Mouse (Mus musculus) embryo, embryonic 9.5 days (tissue): Measurements from ENCODE around the gene Fam129b.

Experiments
- DNase-seq: peaks from one replicate; pipeline ENCODE4 v3.0.0-alpha.2; 2017; ENCODE audit errors: extremely low spot score

The Fam129b gene

DNA sequence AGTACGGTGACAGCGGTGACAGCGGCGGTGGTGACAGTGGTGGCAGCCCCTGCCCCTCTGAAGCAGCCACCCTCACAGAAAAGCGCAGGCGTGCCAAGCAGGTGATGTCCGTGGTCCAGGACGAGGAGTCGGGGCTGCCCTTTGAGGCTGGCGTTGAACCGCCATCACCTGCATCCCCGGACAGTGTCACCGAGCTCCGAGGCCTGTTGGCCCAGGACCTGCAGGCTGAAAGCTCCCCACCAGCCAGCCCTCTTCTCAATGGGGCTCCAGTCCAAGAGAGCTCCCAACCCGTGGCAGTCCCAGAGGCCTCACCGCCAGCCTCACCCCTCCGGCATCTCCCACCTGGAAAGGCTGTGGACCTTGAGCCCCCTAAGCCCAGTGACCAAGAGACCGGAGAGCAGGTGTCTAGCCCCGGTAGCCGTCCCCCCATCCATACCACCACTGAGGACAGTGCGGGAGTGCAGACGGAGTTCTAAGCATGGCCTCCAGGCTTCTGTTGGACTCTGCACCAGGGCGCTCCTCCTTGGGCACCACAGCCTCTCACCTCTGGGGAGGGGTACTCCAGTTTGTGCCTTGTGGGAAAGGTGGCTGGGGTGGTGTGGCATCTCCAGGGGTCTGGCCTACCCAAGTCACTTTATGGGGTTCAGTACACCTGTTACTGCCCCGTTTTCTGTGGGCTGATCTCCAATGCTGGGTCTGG lies 47.8 kb downstream of the Fam129b start:
- DNase-seq, result no peak

DNA sequence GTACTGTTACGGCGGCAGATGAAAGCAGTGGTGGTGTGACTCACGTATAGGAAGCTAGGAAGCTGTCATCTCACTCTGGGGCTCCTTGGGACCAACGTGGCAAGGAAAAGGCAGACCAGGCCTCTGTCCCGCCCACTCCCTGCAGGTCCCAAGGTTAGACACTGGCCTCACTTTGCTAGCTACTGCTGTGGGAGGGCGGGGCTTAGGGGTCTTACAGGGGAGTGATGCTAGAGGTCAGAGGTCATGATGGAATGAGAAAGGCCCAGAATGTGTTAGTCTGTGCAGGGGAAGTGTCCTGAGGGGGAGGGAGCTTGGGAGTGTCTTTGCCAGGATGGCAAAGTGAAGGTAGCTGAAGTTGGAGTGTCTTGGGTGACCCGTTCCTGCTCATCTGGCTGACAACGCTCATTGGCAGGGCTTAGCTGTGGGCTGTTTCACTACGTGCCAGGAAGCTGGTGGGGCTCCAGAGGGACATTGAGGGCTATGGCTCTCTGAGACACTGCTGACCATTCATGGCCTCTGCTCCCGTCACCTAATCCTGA lies 48.5 kb downstream of the Fam129b start:
- DNase-seq, result no peak

DNA sequence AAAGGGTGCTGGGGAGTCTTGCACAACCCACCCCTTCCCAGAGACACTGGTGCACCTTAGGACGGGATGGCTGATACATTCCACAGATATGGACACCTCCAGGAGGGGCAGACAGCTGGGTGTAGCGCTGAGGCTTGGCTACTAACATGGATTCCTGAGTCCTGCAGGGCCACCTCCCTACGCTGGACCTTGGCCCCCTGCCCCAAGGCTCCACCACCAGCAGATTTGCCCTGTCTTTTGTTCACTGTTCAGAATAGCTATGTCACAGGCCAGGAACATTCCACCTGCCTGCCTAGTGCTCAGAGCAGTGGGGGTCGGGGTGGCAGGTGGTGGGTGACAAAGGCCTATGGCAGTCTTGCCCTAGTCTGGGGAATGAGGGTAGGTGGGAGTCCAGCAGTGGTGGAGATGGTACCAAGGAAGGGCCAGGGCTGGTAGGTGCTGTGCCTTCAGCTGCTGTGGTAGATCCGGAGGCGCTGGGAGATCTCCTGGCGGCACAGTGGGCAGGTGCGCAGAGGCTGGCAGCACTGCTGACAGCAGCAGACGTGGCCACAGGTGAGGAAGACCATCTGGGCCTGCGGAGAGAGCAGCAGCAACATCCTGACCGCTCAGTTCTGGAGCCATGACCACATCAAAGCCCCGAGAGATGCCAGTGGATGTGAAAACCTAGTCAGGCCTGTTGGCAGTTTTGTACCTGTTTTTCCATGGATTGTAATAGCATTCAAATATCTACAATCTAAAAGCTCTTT lies 50.6 kb downstream of the Fam129b start:
- DNase-seq, result no peak

DNA sequence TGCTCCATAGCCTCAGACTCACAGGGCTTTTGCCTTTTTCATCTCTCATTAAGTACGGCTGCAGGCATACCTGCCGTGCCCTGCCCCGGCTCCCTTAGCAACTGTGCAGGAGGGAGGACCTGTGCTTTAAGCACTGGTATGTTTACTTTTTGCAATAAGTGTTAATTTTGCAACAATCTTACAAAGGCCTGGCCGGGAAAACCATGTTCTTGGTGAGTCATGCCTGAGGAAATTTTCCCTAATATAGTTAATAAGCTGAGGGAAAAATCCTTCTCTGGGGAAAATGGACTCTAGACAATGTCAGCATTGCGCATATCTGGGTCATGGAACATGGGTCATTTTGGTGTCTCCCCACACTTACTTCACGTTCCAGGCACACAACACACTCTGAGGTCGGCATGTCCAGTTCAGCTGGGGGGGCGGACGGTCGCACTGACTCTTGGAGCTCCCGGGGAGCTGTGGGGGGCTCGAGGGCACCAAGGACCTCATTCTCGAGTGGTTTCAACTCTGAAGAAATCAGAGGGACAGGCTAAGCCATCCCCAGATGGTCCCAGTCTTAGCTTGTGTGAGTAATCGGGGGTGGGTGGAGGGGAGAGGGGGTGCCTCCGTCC lies 51.8 kb downstream of the Fam129b start:
- DNase-seq, result no peak

DNA sequence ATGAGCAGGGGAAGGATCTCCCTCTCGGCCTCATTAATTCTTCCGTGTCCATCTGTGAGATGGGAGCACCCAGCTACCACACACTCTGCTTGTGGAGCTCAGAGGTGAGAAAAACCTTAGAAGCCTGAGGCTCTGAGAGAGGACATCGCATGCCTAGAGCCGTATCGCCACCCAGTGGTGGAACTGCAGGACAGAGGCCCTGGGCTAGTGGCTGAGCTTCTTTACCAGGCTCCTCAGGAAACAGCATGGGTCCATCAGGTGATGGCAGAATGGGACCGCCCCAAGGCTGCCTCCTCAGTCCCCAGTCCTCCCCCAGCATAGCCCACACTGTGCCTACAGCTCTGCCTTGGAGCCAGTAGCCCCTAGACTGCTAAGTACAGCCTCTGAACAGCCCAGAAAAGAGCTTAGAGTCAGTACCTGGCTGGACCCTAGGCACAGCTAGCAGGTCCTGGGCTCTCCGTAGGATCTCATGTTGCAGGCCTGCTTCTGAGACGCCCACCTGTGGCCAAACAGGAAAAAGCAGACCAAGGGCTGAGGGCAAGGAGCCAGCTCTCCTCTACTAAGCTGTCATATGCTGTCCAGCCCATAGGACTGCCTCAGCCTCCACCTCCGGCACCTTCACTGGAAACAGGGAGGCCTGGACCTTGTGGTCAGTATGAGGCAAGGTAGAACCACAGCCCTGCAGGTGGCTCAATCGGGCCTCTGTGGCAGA lies 52.5 kb downstream of the Fam129b start:
- DNase-seq, result peak; percentile 53

DNA sequence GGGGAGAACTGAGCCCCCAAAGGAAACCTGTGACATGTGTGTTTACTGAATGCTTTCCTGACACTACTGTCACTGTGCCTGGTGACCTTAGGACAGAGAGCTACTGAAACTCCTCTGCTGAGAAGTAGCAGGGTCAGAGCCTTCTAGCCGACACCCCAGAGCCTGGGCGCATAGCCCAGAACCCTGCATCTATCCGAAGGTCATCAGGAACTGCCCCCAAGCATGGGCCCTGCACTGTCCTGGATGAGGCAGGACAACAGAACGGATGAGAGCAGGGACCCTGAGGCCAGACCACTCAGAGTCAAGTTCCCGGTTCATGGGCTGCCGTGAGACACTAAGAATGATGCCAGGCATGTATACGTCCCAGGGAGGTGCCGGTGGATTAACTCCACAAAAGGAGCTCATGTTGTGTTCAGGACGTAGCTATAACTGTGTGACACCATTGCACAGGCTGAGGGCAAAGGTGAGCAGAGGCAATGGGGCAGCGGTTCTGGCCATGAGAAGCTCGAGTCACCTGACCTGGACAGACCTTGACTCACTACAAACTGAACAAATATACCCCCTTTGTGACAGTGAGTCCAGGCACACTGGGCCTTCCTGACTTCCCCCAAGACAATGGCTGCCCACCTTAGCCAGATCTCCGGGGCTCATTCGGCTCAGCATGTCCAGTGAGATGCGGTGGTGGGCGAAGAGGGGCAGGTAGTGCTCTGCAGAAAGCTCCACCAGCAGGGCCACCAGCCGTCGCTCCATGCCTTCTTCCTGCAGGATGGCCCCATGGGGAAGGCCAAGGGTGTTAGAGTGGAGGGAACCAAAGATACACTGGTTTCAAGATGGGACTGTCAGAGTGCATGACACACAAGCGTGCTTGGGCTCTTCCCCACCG lies 53.3 kb downstream of the Fam129b start:
- DNase-seq, result no peak

DNA sequence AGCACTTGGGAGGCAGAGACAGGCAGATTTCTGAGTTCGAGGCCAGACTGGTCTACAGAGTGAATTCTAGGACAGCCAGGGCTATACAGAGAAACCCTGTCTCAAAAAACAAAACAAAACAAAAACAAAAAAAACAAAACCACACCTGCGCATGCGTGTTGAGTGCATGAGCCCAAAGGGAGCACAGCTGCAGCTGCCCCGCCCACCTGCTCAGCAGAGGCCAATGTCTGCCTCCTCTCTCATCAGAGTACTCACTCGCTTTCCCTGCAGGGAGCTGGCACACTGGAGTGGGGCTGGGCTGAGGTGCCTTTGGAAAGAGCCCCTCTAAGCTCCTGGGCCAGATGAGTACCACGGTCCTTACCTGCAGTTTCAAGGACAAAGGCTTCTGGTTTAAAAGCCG lies 55.8 kb downstream of the Fam129b start:
- no peak for DNase-seq

DNA sequence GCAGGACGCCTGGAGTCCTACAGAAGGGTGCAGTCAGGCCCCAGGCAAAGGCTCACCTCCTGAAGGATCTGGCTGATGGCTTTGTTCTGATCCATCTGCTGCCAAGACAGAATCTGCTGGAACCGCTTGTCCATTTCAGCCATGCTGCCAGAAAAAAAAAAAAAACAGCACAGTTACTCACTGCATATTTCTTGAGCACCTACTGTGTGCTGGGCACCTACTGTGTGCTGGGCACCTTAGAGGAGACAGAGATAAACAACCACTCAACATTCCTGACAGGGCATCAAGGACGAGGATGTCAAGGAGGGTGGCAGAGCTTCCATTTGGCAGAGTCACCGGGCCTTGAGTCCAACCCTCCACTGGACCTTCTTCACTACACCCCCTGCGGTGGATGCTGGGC lies 62.8 kb downstream of the Fam129b start:
- DNase-seq, result no peak

DNA sequence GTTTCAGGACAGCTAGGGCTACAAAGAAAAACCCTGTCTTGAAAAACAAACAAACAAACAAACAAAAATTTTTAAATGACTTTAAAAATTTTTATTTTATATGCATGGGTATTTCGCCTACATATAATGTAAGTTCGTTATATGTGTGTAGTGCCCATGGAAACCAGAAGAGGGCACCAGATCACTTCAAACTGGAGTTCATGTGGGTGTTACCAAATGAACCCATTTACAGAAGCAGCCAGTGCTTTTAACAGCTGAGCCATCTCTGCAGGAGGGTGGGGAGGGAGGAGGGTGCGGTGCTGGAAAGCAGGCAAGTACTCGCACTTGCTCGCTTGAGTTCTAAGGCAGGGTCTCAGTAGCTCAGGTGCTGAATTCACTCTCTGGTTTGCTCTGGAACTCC lies 63.5 kb downstream of the Fam129b start:
- no peak for DNase-seq

DNA sequence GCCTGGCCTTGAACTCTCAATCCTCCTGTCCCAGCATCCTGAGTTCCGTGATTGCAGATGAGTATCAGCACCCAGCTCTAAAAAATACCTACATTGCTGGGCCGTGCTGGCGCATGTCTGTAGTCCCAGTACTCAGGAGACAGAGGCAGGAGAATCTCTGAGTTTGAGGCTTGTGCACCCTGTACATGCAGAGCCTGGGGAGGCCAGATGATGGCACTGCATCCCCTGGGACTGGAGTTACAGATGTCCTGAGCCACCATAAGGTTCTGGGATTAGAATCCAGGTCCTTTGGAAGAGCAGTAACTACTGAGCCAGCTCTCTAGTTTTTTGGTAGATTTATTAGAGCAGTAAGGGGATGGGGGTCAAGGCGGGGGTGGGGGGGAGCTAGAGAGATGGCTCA lies 64.6 kb downstream of the Fam129b start:
- no peak for DNase-seq

DNA sequence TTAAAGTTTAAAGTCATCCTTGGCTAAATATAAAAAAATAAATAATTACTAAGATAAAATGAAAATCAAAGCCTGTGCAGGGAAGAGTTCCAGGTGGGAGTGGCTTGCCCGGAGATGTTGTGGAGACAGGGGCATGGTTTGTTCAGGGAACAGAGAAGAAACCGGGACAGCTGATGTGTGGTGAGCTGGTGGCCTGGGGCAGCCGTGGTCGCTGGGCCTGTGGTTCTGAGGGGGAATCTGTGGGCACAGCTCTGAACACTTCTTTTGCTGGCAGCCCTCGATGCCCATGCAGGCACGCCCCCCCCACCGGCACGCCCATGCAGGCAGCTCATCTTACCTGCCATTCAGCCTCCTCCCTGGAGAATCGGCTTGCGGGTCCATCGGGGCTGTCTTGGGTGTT lies 71.5 kb downstream of the Fam129b start:
- no peak for DNase-seq

DNA sequence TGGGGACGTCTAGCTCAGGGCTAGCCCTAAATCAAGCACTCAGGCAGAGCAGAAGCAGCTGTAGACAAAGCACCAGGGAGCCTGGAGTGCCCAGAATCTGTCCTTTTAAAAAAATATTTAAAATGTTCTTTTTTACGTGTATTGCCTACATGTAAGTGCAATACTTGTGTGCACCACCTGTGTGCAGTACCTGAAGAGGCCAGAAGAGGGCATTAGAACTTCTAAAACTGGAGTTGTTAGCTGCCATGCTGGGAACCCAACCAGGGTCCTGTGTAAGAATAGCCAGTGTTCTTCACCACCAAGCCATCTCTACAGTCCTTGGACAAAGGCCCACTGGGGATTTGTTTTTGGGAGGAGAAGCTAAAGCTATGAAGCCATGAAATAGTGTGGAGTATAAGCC lies 78.7 kb downstream of the Fam129b start:
- DNase-seq, result no peak

DNA sequence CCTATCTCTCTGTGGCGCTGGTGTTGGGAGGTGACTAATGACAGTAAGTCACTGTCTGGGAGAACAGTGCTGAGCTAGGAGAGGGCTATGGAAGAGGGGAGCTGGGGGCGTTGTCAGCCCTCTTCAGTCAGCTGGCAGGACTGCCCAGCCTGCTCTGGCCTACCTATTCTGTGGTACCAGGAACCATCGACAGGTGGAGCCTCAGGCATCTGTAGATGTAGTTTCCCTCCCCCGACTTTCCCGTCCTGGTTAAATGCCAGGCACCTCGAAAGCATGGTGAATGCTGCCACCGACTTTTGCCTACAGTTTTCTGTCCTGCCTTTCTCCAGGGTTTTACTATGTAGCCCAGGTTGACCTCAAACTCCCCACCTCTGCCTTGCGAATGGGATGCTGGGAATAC lies 81.4 kb downstream of the Fam129b start:
- DNase-seq, result no peak

DNA sequence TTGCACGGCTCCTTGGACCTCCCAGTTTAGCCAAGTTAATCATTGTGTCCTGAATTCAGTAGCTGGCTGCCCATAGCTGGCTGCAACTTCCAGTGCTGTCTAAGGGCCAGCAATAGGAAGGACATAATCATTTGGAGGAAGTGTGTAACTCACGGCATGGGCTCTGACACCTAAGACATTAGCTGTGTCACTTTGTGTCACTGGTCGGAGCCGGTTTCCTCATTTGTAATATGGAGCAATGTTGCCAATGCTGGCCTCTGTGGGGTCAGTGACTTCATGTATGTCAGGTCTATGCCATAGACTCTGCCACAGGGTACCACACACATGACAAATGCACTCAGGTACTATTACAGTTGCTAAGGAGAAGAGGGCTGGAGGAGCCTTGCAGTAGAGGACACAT lies 84.4 kb downstream of the Fam129b start:
- no peak for DNase-seq

DNA sequence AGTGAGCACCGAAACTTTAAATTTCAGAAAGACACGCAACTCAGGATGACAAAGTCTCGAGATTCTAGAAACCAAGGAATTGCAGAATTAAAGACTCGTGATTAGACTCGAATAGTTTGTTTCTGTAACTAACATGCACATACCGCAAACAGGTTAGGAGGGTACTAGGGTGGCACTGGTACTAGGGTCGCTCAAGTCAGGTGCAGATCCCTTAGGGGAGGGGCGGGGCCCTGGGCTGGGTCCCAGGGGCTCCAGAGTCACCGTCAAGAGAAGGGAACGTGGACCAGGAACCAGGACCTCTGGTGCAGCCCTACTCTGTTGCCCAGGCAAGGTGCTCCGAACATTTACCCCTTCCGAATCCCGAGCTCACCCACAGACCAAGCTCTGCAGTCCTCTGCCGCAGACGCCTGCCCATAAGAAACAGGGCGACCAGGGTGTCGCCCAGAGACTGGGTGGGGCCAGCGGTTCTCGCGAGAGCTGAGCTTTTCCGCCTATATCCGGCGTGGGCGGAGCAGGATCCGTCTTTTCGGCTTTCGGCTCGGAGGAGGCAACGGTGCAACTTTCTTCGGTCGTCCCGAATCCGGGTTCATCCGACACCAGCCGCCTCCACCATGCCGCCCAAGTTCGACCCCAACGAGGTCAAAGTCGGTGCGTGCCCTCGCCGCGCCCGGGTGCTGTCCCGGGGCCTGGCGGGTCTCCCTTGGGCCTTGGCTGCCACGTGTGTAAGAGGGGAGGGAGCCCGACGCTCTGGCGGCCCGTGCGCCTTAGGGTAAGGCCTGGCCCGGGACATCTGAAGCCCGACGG lies 85.5 kb downstream of the Fam129b start, which contains the start of the genes Rpl12 and Lrsam1:
Rpl12 (plus strand) TSS at position 368 of the 804 bp plus-strand sequence.
Lrsam1 (minus strand) TSS at position 423 of the 804 bp plus-strand sequence.
- DNase-seq, result peak; percentile 95

DNA sequence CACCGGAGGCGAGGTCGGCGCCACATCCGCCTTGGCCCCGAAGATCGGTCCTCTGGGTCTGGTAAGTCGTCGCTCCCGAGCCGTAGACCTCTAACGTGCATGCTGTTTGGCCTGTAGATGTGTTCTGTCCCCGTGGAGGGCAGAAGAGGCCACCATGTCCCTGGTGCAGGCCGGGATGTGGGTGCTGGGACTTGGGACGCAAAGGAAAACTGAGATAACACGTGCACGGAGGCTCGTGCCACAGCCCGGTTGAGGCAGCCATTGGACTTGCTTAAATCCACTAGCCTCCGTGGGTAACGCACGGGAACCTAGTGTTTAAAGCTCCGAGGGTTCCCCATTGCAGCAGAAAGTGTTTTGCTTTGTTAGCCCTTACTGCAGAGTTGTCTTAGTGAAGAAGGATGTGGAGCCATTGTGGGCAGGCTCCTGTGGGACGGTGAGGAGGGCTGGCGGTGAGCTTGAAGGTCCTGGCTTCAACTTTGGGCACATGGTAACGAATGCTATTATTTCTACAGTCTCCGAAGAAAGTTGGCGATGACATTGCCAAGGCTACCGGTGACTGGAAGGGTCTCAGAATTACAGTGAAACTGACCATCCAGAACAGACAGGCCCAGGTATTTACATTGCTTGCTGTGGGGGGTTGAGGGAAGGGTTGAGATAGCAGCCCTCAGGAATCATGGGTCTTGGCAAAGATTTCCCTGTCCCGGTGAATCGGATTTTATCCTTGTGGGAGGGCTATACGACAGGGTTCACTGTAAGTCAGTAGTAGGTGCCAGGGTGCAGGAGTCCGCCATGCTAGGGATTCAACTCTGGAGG lies 86.4 kb downstream of the Fam129b start:
- peak; percentile 46 for DNase-seq

DNA sequence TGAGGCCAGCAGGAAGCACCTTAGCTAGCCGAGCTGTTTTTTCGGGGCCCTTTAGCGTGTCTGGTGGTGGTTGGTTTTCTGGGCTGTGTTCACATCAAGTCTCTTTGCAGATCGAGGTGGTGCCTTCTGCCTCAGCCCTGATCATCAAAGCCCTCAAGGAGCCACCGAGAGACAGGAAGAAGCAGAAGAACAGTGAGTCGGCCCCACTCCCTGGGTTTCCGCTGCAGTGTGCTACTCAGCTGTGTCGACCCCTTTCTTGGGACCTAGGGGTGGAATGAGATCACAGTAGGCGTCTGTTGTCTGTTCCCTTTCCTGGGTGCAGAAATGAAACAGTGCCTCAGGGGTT lies 86.9 kb downstream of the Fam129b start:
- no peak for DNase-seq

DNA sequence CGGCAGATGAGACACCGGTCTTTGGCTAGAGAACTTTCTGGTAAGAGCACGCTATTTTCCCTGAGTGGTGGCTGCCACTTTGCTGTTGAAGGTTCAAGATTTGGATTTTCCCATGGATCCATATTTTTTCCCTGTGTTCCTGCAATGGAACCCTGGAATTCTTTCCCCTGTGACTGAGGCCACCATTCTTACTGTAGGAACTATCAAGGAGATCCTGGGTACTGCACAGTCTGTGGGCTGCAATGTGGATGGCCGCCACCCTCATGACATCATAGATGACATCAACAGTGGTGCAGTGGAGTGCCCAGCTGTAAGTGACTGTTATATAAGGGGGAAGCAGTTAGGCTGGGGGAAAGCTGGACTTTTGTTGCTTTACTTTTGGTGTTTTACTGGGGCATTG lies 87.6 kb downstream of the Fam129b start:
- DNase-seq, result no peak

DNA sequence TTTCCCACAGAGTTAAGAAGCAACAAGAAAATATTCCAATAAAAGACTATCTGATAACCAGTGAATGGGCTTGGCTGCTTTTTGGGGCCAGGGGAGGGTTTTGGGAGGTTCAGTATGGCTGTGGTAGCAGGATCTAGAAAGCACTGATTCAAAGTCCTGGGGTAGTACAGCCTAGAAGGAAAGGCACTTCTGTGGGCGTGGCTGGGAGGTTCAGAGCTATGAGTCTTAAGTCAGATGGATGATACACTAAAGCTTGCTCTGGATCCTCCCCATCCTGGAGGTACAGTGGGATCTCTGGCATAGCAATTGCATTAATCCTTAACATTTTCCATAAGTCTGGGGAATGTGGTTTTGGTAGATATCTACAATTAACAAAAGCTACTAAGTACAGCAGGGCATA lies 88.1 kb downstream of the Fam129b start:
- no peak for DNase-seq
